Mouse (Mus musculus) neural tube, embryonic 12.5 days (tissue): ENCODE measurements at regions not wholly inside any gene's neighbourhood (a gene's known extent, or its start where the extent isn't known, plus 50 kb on each side); places are given as distances from the start of the nearest gene placed in this dataset.
"Not testable (repeated sequence)": the region's sequence is repeated elsewhere in the genome, so short reads cannot be mapped to it uniquely, and the experiment has no call there.

Experiments
- ATAC-seq: fragments of 200-750 bp; cut with Nextera tagmentation; 2 replicates; pipeline ENCODE4 v1.8.0; 2017; ENCODE audit warnings: low read depth, mild to moderate bottlenecking, moderate TSS enrichment, moderate library complexity; ENCODE audit not compliant: low FRiP score
- H3K27ac ChIP-seq: fragments of 300-500 bp; sonication (generic); 2 replicates; pipeline ENCODE4 v1.5.1; 2016
- H3K27me3 ChIP-seq: fragments of 300-500 bp; sonication (generic); replicated peaks from 2 replicates; pipeline ENCODE4 v1.6.1; 2016; ENCODE audit warnings: mild to moderate bottlenecking
- H3K36me3 ChIP-seq: fragments of 300-500 bp; sonication (generic); 2 replicates; pipeline ENCODE4 v1.6.1; 2016; ENCODE audit warnings: mild to moderate bottlenecking
- H3K4me1 ChIP-seq: fragments of 300-500 bp; sonication (generic); 2 replicates; pipeline ENCODE4 v1.6.1; 2016
- H3K4me2 ChIP-seq: fragments of 300-500 bp; sonication (generic); replicated peaks from 2 replicates; pipeline ENCODE4 v1.6.1; 2016; ENCODE audit warnings: mild to moderate bottlenecking
- H3K4me3 ChIP-seq: fragments of 300-500 bp; sonication (generic); 2 replicates; pipeline ENCODE4 v1.5.1; 2016
- H3K9ac ChIP-seq: fragments of 300-500 bp; sonication (generic); 2 replicates; pipeline ENCODE4 v1.6.1; 2016; ENCODE audit warnings: mild to moderate bottlenecking
- H3K9me3 ChIP-seq: fragments of 300-500 bp; sonication (generic); 2 replicates; pipeline ENCODE4 v1.6.1; 2016; ENCODE audit warnings: mild to moderate bottlenecking
- WGBS: fragments of 180-500 bp; shearing (Covaris S2); methylation state at CpG from one replicate; pipeline ENCODE4 v1.1.7; 2016; 5-methylcytosine and 5-hydroxymethylcytosine counted together

- H3K4me1 ChIP-seq = no peaks in the 10 kb centered on the region
- H3K9ac ChIP-seq = no peak overlapping the region
- no peak overlapping the region for H3K4me3 ChIP-seq
- H3K36me3 ChIP-seq = no peaks in the 10 kb centered on the region
- no peaks in the 10 kb centered on the region for H3K27me3 ChIP-seq
- no peak for ATAC-seq
- H3K4me2 ChIP-seq = no peak overlapping the region
- 91% methylated on average over 7 of the region's 7 CpGs for WGBS
- H3K27ac ChIP-seq = no peak overlapping the region
- H3K9me3 ChIP-seq = no peaks in the 10 kb centered on the region
Measured at GRCm38 (mm10) chr13:44480128-44480527, 249.1 kb upstream of the Jarid2 start.

DNA sequence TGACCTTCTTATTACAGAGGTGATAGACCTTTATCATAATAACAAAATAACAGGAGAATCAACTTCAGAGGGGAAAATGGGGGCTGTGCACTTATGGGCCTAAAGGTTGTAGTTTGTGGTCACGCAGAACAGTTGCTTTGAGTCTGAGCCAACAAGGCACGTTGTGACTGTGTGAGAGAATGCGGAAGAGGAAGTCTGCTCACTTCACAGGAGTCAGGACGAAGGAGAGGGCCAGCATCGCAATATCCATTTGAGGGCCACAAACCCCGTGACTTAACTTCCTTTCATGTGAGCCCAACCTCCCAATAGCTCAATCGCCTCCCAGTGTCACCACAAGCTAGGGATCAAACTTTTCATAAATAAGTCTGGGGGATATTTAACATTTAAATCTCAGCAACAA, 246.6 kb upstream of the Jarid2 start:
- no peak overlapping the region for H3K4me2 ChIP-seq
- H3K27ac ChIP-seq = no peak overlapping the region
- WGBS = 88% methylated on average over 7 of the region's 7 CpGs
- no peaks in the 10 kb centered on the region for H3K9me3 ChIP-seq
- ATAC-seq = no peak
- no peak overlapping the region for H3K9ac ChIP-seq
- H3K27me3 ChIP-seq = no peaks in the 10 kb centered on the region
- H3K4me3 ChIP-seq = no peak overlapping the region
- H3K36me3 ChIP-seq = no peaks in the 10 kb centered on the region
- H3K4me1 ChIP-seq = no peaks in the 10 kb centered on the region

- Histone ChIP-seq H3K4me1 (no peaks in the 10 kb centered on the region), H3K4me3 (no peak overlapping the region), H3K36me3 (no peaks in the 10 kb centered on the region), H3K4me2 (no peak overlapping the region), H3K27ac (no peak overlapping the region), H3K9me3 (no peaks in the 10 kb centered on the region), H3K9ac (no peak overlapping the region), H3K27me3 (no peaks in the 10 kb centered on the region)
- ATAC-seq = no peak
- WGBS = 84% methylated on average over 14 of the region's 14 CpGs
Measured at GRCm38 (mm10) chr13:44484582-44485329, 244.5 kb upstream of the Jarid2 start.

- Histone ChIP-seq H3K9me3 (no peaks in the 10 kb centered on the region), H3K27me3 (no peaks in the 10 kb centered on the region), H3K4me3 (no peak overlapping the region), H3K36me3 (no peaks in the 10 kb centered on the region), H3K4me2 (no peak overlapping the region), H3K9ac (no peak overlapping the region), H3K4me1 (peaks cover 6% of the 10 kb centered on the region; the same call in 1 of the 2 replicates), H3K27ac (no peak overlapping the region)
- ATAC-seq = no peak
- WGBS = 79% methylated on average over 4 of the region's 4 CpGs
Measured at GRCm38 (mm10) chr13:44490935-44491465, 238.3 kb upstream of the Jarid2 start.

DNA sequence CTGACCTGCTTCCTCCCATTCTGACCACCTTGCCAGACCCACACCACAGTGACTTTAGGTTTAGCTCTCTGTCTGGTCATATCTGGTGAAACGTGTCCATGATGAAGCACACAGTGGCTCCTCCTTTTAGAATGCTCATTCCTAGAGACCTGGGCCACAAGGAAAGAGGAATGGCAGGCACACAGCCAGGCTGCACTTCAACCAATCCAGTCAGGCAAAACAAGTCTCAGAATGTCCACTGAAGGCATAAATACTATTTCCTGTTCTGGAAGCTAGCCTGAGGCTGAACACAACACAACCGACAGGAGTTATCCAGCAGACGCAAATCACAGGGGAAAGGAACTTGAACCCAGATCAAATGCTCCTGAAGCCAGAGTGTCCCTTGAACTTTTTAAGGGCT, 235.4 kb upstream of the Jarid2 start:
- H3K9me3 ChIP-seq = no peaks in the 10 kb centered on the region
- no peak overlapping the region for H3K27ac ChIP-seq
- H3K9ac ChIP-seq = no peak overlapping the region
- peaks cover 10% of the 10 kb centered on the region for H3K4me1 ChIP-seq
- WGBS = 82% methylated on average over 3 of the region's 3 CpGs
- H3K36me3 ChIP-seq = no peaks in the 10 kb centered on the region
- no peak overlapping the region for H3K4me3 ChIP-seq
- no peak overlapping the region for H3K4me2 ChIP-seq
- no peaks in the 10 kb centered on the region for H3K27me3 ChIP-seq
- ATAC-seq = no peak

- no peak overlapping the region for H3K27ac ChIP-seq
- ATAC-seq = no peak
- no peaks in the 10 kb centered on the region for H3K36me3 ChIP-seq
- 58% methylated on average over 10 of the region's 10 CpGs for WGBS
- no peak overlapping the region for H3K4me3 ChIP-seq
- H3K4me2 ChIP-seq = no peak overlapping the region
- no peak overlapping the region for H3K9ac ChIP-seq
- no peaks in the 10 kb centered on the region for H3K27me3 ChIP-seq
- H3K9me3 ChIP-seq = no peaks in the 10 kb centered on the region
- H3K4me1 ChIP-seq = peaks cover 10% of the 10 kb centered on the region
Measured at GRCm38 (mm10) chr13:44495450-44495849, 233.8 kb upstream of the Jarid2 start.

GRCm38 (mm10) chr13:44496596-44496995, 232.7 kb upstream of the Jarid2 start:
- Histone ChIP-seq H3K27me3 (no peaks in the 10 kb centered on the region), H3K4me2 (no peak overlapping the region), H3K27ac (no peak overlapping the region), H3K4me1 (peaks cover 8% of the 10 kb centered on the region), H3K9ac (no peak overlapping the region), H3K36me3 (no peaks in the 10 kb centered on the region), H3K9me3 (no peaks in the 10 kb centered on the region), H3K4me3 (no peak overlapping the region)
- no peak for ATAC-seq
- 41% methylated on average over 9 of the region's 9 CpGs for WGBS

GRCm38 (mm10) chr13:44500896-44501295, 228.4 kb upstream of the Jarid2 start:
- H3K4me3 ChIP-seq, H3K4me1 ChIP-seq, H3K36me3 ChIP-seq, ATAC-seq, H3K27ac ChIP-seq, H3K9me3 ChIP-seq, H3K27me3 ChIP-seq, H3K9ac ChIP-seq, H3K4me2 ChIP-seq: not testable (repeated sequence)
- WGBS = 82% methylated on average over 5 of the region's 5 CpGs

GRCm38 (mm10) chr13:44501777-44502321, 227.4 kb upstream of the Jarid2 start:
- Histone ChIP-seq H3K4me1 (peaks cover 3% of the 10 kb centered on the region; the same call in 1 of the 2 replicates), H3K4me3 (no peak overlapping the region), H3K9me3 (no peaks in the 10 kb centered on the region), H3K36me3 (no peaks in the 10 kb centered on the region), H3K9ac (no peak overlapping the region), H3K27me3 (no peaks in the 10 kb centered on the region), H3K4me2 (no peak overlapping the region), H3K27ac (no peak overlapping the region)
- no peak for ATAC-seq
- WGBS = 75% methylated on average over 5 of the region's 5 CpGs

- no peaks in the 10 kb centered on the region for H3K36me3 ChIP-seq
- WGBS = 80% methylated on average over 10 of the region's 10 CpGs
- H3K9ac ChIP-seq = no peak overlapping the region
- H3K27me3 ChIP-seq = no peaks in the 10 kb centered on the region
- ATAC-seq = no peak
- H3K4me3 ChIP-seq = no peak overlapping the region
- H3K9me3 ChIP-seq = no peaks in the 10 kb centered on the region
- H3K27ac ChIP-seq = no peak overlapping the region
- H3K4me1 ChIP-seq = peaks cover 3% of the 10 kb centered on the region; the same call in 1 of the 2 replicates
- no peak overlapping the region for H3K4me2 ChIP-seq
Measured at GRCm38 (mm10) chr13:44502612-44503256, 226.5 kb upstream of the Jarid2 start.

DNA sequence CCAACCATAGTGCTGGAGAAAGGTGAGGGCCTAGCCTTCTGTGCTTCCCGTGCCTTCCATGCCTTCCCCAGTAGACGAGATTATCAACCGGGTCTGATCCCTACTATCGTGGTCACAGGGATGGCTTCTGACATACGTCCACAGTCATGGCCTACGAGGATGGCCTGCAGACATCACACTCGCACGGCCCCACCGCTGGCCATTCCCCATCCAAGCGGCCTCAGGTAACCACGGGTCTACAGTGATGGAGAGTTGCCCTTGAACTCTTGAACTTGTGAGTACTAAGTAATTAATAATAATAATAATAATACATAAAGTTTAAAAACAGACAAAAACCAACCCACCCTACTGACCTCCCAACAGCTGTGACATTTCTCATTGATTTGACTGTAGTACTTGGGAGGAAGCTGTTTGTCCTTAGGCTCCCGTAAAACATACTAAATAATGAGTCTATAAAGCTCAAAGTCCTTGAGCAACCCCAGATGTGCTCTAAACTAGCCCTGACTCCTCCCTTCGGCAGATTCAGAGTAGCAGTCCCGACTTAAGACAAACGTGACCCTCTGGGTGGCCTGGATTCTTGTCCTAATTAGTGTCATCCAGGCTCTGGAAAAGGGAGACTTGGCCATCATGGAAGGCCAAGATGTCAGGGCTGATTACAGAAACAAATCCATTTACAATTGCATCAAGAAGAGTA, 225.9 kb upstream of the Jarid2 start:
- no peak overlapping the region for H3K9ac ChIP-seq
- no peak overlapping the region for H3K27ac ChIP-seq
- no peak overlapping the region for H3K4me3 ChIP-seq
- no peaks in the 10 kb centered on the region for H3K36me3 ChIP-seq
- no peak for ATAC-seq
- 77% methylated on average over 15 of the region's 15 CpGs for WGBS
- H3K27me3 ChIP-seq = no peaks in the 10 kb centered on the region
- H3K4me2 ChIP-seq = no peak overlapping the region
- H3K4me1 ChIP-seq = peaks cover 3% of the 10 kb centered on the region; the same call in 1 of the 2 replicates
- H3K9me3 ChIP-seq = no peaks in the 10 kb centered on the region

GRCm38 (mm10) chr13:44504455-44504854, 224.8 kb upstream of the Jarid2 start:
- no peak for ATAC-seq
- Histone ChIP-seq H3K4me3 (no peak overlapping the region), H3K36me3 (no peaks in the 10 kb centered on the region), H3K9me3 (no peaks in the 10 kb centered on the region), H3K4me1 (peaks cover 5% of the 10 kb centered on the region), H3K9ac (no peak overlapping the region), H3K27me3 (no peaks in the 10 kb centered on the region), H3K27ac (no peak overlapping the region), H3K4me2 (no peak overlapping the region)
- 90% methylated on average over 6 of the region's 6 CpGs for WGBS
